Mouse (Mus musculus) kidney, postnatal 0 days (tissue): ENCODE data around the gene Ankrd61. TPM values are rescaled to one million over a fixed set of nuclear protein-coding genes. Genes with fewer than 3 reads are reported as not detected.

Experiments used
- ATAC-seq: fragments of 200-750 bp; cut with Nextera tagmentation; replicated peaks from 2 replicates; pipeline ENCODE4 v1.8.0; 2017; ENCODE audit warnings: low read depth, moderate number of reproducible peaks, moderate TSS enrichment, moderate library complexity; ENCODE audit not compliant: low FRiP score
- DNase-seq: peaks from one replicate; pipeline ENCODE4 v3.0.0-alpha.2; 2016; ENCODE audit warnings: low spot score
- H3K27ac ChIP-seq: fragments of 300-500 bp; sonication (generic); 2 replicates; pipeline ENCODE4 v1.5.1; 2014; ENCODE audit warnings: mild to moderate bottlenecking
- H3K27me3 ChIP-seq: fragments of 300-500 bp; sonication (generic); 2 replicates; pipeline ENCODE4 v1.6.1; 2014; ENCODE audit warnings: low read length, mixed read lengths; ENCODE audit not compliant: insufficient read depth
- H3K36me3 ChIP-seq: fragments of 300-500 bp; sonication (generic); 2 replicates; pipeline ENCODE4 v1.6.1; 2014; ENCODE audit warnings: low read length, mixed read lengths; ENCODE audit not compliant: insufficient read depth
- H3K4me1 ChIP-seq: fragments of 300-500 bp; sonication (generic); replicated peaks from 2 replicates; pipeline ENCODE4 v1.6.1; 2014; ENCODE audit warnings: antibody characterized with exemption, low read length, mixed read lengths; ENCODE audit not compliant: insufficient read depth
- H3K4me2 ChIP-seq: fragments of 300-500 bp; sonication (generic); 2 replicates; pipeline ENCODE4 v1.6.1; 2014; ENCODE audit warnings: mild to moderate bottlenecking, low read length, moderate library complexity, mixed read lengths
- H3K4me3 ChIP-seq: fragments of 300-500 bp; sonication (generic); replicated peaks from 2 replicates; pipeline ENCODE4 v1.5.1; 2014; ENCODE audit warnings: low read depth, low read length
- H3K9ac ChIP-seq: fragments of 300-500 bp; sonication (generic); 2 replicates; pipeline ENCODE4 v1.6.1; 2014; ENCODE audit warnings: low read depth, low read length
- H3K9me3 ChIP-seq: fragments of 300-500 bp; sonication (generic); replicated peaks from 2 replicates; pipeline ENCODE4 v1.6.1; 2016; ENCODE audit warnings: low read length, inconsistent platforms, mixed read lengths
- CTCF ChIP-seq: IDR thresholded peaks from 2 replicates; pipeline ENCODE4 v1.5.1; 2016; ENCODE audit warnings: antibody characterized with exemption, low read depth, mild to moderate bottlenecking, moderate library complexity
- WGBS: fragments of 180-500 bp; shearing (Covaris S2); extraction: QIAGEN DNeasy Blood & Tissue Kit; methylation state at CpG from one replicate; pipeline ENCODE4 v1.1.7; 2014; 5-methylcytosine and 5-hydroxymethylcytosine counted together
- polyA plus RNA-seq: library from polyadenylated mRNA; unstranded; fragments of >200 nt; fragmentation: Nextera tagmentation; extraction: Ambion mirVana; gene quantifications from 2 replicates; pipeline ENCODE4 v1.2.1, GENCODE M21; 2015

The Ankrd61 gene
- polyA plus RNA-seq, 1 experiment from 2014 or later, result 0.22 TPM

- DNase-seq (no peak), ATAC-seq (no peak)
- no peak overlapping the region for H3K27ac ChIP-seq
- H3K4me3 ChIP-seq, result no peak overlapping the region
- H3K27me3 ChIP-seq, result no peaks in the 10 kb centered on the region
- 81% methylated on average over 11 of the region's 11 CpGs for WGBS
- H3K4me2 ChIP-seq, result no peak overlapping the region
- H3K36me3 ChIP-seq, result peaks cover 16% of the 10 kb centered on the region
- no peak for TF ChIP-seq CTCF
- H3K4me1 ChIP-seq, result no peaks in the 10 kb centered on the region
- no peak overlapping the region for H3K9ac ChIP-seq
- H3K9me3 ChIP-seq, result no peaks in the 10 kb centered on the region
Measured at GRCm38 (mm10) chr5:143871547-143872169, 25.8 kb downstream of the Ankrd61 start.

Other genes starting within 250 kb of the Ankrd61 start
- gene Usp42, start 165.4 kb downstream of the Ankrd61 start, polyA plus RNA-seq, result 12.9 and 13.1 TPM in 2 replicates
- 32.4 and 34.1 TPM in 2 replicates for gene Eif2ak1, start 79.9 kb downstream of the Ankrd61 start, polyA plus RNA-seq
- gene Aimp2, start 12.2 kb upstream of the Ankrd61 start, polyA plus RNA-seq, result 76.6 and 81.9 TPM in 2 replicates
- gene Pms2, start 12.3 kb upstream of the Ankrd61 start, polyA plus RNA-seq, result 14.8 and 16.7 TPM in 2 replicates
- gene Gm42421, start 30.5 kb upstream of the Ankrd61 start, polyA plus RNA-seq, result 0.22 and 0.78 TPM in 2 replicates
- gene Rsph10b, start 35.4 kb upstream of the Ankrd61 start, polyA plus RNA-seq, result 1.7 and 1.8 TPM in 2 replicates
- 78.5 and 78.9 TPM in 2 replicates for gene Ccz1, start 117.2 kb upstream of the Ankrd61 start, polyA plus RNA-seq
- 4.5 and 5.9 TPM in 2 replicates for gene Ocm, start 129.0 kb upstream of the Ankrd61 start, polyA plus RNA-seq
- 4.9 and 5.1 TPM in 2 replicates for gene Lmtk2, start 202.8 kb upstream of the Ankrd61 start, polyA plus RNA-seq